Mouse (Mus musculus) urinary bladder, postnatal 25 days (tissue): Measurements from ENCODE around the gene Ptprm.
"Not testable (repeated sequence)": the region's sequence is repeated elsewhere in the genome, so short reads cannot be mapped to it uniquely, and the experiment has no call there.

Source experiments
- DNase-seq: peaks from one replicate; pipeline ENCODE4 v3.0.0; 2022; ENCODE audit warnings: low spot score

Ptprm gene

GRCm38 (mm10) chr17:66869581-66870002 is 484.7 kb downstream of the Ptprm start:
- no peak for DNase-seq

DNA sequence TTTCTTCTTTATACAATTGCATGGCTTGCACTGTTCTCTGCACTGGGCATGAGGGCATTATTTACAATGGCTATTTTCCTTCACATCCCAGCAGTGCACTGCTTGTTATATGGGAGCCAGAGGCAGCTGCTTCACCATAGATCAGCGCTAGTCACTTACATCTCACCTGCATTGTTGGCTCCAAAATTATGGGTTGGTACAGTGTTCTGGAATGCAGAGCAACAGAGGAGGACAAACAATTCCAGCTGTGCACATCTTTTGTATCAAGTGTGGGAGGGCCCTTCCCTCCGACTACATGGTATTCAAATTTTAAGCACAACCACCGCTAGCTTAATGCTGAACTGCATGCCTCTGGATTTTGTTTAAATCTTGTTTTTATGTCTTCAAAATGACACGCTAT is 489.8 kb downstream of the Ptprm start:
- DNase-seq, result no peak

- DNase-seq, result no peak
Observed at GRCm38 (mm10) chr17:66861557-66861956, 492.7 kb downstream of the Ptprm start.

DNA sequence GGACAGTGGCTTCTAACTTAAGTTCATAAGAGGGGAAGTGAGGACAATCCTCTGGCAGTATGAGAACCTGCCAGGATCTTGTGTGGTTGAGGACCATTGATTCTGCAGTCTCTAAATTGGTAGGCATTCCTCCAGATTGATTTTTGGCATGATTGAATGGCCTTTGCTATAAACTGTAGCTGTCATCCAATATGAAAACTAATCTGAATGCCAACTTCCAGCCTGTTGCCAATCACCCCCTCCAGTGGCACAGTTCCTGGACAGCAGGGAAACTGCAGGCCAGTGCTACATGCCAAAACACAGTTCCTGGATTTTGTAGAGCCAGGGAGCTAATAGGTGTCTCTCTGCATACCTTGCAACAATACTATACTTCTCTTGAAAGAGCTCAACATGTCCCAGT is 495.5 kb downstream of the Ptprm start:
- DNase-seq, result no peak

GRCm38 (mm10) chr17:66852496-66852895 is 501.8 kb downstream of the Ptprm start:
- DNase-seq, result no peak

DNA sequence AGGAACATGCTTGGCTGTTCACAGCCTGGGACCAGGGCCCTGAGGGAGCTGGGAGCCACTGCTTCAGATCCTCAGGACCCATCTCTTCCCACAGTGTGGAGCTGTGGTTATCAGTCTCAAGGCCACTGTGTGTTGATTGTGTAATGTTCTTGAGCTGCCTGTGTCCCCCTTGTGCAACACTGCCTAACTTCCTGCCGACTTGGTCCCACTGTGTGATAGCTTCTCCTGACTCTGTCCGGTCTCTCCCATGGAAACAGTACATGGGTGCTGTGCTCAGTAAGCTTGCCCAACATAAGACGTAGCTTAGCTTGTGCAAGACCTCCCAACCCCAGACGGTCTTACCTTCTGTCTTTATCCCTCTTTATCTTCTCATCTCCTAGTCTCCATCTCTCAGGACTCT is 507.2 kb downstream of the Ptprm start:
- not testable (repeated sequence) for DNase-seq

- DNase-seq, result no peak
Observed at GRCm38 (mm10) chr17:66822347-66822746, 531.9 kb downstream of the Ptprm start.

GRCm38 (mm10) chr17:66817380-66817779 is 536.9 kb downstream of the Ptprm start:
- no peak for DNase-seq

DNA sequence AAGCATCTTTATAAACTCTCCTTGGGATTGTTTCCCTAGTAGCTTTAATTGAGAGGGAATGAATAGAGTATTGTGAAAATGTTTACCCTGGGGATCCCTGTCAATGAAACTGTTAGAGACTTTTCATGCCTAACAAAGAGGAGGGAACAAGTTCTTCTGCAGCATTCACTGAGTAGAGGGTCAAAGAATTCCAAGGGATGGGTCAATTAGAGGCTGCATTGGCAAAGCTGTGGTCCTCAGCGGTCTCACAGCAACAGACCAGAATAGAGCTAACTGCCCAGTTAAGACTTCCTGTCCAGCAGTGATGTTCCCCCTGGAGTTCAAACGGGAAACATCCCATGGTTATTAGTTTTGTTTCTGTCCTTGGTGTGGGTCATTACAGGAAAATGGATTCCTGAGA is 538.3 kb downstream of the Ptprm start:
- no peak for DNase-seq

GRCm38 (mm10) chr17:66813786-66814185 is 540.5 kb downstream of the Ptprm start:
- no peak for DNase-seq

- DNase-seq, result no peak
Observed at GRCm38 (mm10) chr17:66813346-66813745, 540.9 kb downstream of the Ptprm start.

- DNase-seq, result no peak
Observed at GRCm38 (mm10) chr17:66809786-66810185, 544.5 kb downstream of the Ptprm start.

DNA sequence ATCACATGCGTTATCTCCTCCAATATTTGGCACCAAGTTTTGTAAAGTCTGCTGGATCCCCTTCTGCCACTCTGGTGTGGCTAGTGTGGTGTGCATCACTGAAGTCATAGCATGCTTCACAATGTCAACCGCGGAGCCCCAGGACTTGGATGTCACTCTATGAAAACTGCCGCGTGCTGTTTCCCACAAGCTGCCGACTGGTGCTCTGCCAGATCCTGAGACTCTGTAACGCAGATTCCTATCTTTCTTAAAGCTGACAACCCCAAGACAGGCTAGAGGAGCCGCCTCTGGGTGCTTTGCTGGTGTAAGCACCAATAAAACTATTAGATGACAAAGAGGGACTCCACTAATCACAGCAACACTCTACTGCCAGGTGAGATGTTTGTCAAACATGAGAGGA is 546.1 kb downstream of the Ptprm start:
- DNase-seq, result no peak

DNA sequence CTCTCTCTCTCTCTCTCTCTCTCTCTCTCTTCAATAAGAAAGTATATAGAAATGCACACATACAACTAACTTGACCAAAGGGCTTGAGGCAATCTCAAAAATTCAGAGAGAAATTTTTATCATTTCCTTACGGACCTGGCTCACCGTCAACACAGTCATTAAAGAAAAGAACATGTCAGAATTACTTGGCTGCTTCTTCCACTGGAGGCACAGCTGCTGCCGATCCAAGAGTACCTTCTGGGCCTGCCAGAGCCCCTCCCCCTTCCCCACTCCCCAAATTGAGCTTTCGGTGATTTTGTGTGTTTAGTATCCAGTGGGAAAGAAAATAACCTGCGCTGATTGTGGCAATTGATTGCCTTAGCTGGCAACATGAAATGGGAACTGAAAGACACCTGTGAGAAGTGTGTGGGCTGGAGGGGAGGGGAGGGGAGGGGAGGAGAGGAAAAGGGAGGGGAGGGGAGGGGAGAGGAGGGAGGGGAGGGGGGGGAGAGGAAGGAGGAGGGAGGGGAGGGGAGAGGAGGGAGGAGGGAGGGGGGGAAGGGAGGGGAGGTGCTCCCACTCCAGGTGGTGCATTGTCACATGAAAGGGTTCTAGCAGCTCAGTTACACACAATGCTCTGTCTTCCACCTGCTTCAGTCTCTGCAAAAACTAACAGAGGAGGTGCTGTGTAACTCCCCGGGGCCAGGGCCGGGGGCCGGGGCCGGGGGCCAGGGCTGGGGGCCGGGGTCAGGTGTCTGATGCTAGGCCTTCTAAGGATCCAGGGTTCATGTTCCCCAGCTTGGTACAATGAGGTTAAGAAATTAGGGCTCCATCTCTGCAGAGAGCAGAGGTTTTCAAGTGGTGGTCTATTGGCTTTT is 552.2 kb downstream of the Ptprm start:
- DNase-seq, result no peak

DNA sequence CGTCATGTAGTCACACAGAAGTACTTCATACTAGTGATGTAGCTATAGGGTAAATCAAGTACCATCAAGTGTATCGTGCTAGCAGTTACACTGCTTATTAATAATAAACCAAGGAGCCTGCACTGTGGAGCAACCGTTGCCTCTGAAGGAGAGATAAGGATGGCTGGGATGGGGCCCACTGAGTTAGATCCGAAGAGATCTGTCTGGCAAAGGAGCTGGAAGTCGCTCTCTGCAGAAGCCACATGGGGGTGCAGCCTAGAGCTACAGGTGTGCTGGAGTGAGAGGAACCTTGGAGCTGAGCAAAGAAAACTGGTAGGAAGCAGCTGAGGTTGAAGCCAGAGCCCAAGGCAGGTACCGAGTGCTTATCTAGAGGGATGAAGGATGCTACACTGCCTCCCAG is 554.0 kb downstream of the Ptprm start:
- DNase-seq, result no peak

- no peak for DNase-seq
Observed at GRCm38 (mm10) chr17:66786166-66786565, 568.1 kb downstream of the Ptprm start.

GRCm38 (mm10) chr17:66785586-66785985 is 568.7 kb downstream of the Ptprm start:
- no peak for DNase-seq

GRCm38 (mm10) chr17:66783601-66784000 is 570.7 kb downstream of the Ptprm start:
- DNase-seq, result no peak

- no peak for DNase-seq
Observed at GRCm38 (mm10) chr17:66783075-66783492, 571.2 kb downstream of the Ptprm start.

- no peak for DNase-seq
Observed at GRCm38 (mm10) chr17:66781910-66782309, 572.3 kb downstream of the Ptprm start.

DNA sequence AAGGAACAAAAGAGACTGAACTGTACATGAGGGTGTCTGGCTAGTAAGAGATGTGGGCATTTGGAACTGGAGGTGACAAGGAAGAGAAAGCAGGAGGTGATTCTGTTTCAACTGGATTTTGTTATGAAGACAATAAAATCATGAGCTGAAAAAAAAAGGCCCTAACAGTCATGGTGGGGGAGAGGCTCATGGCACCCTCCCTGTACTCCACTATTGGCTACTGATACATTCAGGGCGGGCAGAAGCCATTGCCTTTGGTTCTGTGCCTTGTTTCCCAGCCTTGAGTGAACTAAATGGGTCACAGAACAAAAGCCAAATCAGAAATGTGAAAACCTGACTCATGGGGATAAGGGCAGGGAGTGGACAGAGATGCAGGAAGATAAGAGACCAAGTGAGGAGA is 575.2 kb downstream of the Ptprm start:
- no peak for DNase-seq

GRCm38 (mm10) chr17:66769365-66770363 is 584.6 kb downstream of the Ptprm start:
- no peak for DNase-seq
